Mouse (Mus musculus) C2C12 (cell line): ENCODE measurements around the gene Gmds. TPM values are rescaled to one million over a fixed set of nuclear protein-coding genes. Genes with fewer than 3 reads are reported as not detected.

Source experiments
- H3K27me3 ChIP-seq: one replicate; pipeline ENCODE4 v1.6.1; 2011; ENCODE audit not compliant: control insufficient read depth, insufficient read depth, insufficient read length
- H3K36me3 ChIP-seq: one replicate; pipeline ENCODE4 v1.6.1; 2011; ENCODE audit not compliant: control insufficient read depth, insufficient read depth
- H3K4me3 ChIP-seq: one replicate; pipeline ENCODE4 v1.5.1; 2011; ENCODE audit warnings: mild to moderate bottlenecking, control low read depth; ENCODE audit not compliant: poor library complexity, insufficient read depth, severe bottlenecking
- H3K79me2 ChIP-seq: one replicate; pipeline ENCODE4 v1.6.1; 2011; ENCODE audit not compliant: control insufficient read depth, insufficient read depth
- H3K79me3 ChIP-seq: one replicate; pipeline ENCODE4 v1.6.1; 2011; ENCODE audit warnings: low read depth, control low read depth
- H3ac ChIP-seq: one replicate; pipeline ENCODE3; 2011; ENCODE audit warnings: low read depth; ENCODE audit not compliant: control insufficient read depth, insufficient read length
- CEBPB ChIP-seq: IDR thresholded peaks from one replicate; pipeline ENCODE4 v1.6.1; 2011; ENCODE audit warnings: low read depth, mild to moderate bottlenecking, control low read depth, moderate library complexity
- CTCF ChIP-seq: IDR thresholded peaks from one replicate; pipeline ENCODE4 v1.5.1; 2011; ENCODE audit not compliant: control insufficient read depth, insufficient read depth, insufficient read length
- FOSL1 ChIP-seq: IDR thresholded peaks from one replicate; pipeline ENCODE4 v1.8.0; 2011; ENCODE audit warnings: mild to moderate bottlenecking, low read length; ENCODE audit not compliant: poor library complexity, insufficient read depth, severe bottlenecking
- MAX ChIP-seq: IDR thresholded peaks from one replicate; pipeline ENCODE4 v1.6.1; 2011; ENCODE audit warnings: mild to moderate bottlenecking, control low read depth
- MYOD1 ChIP-seq: IDR thresholded peaks from one replicate; pipeline ENCODE4 v1.6.1; 2011; ENCODE audit warnings: low read depth; ENCODE audit not compliant: control insufficient read depth, insufficient read length
- MYOG ChIP-seq: IDR thresholded peaks from one replicate; pipeline ENCODE4 v1.6.1; 2011; ENCODE audit not compliant: control insufficient read depth, insufficient read length; ENCODE audit errors: extremely low read depth
- USF1 ChIP-seq: IDR thresholded peaks from one replicate; pipeline ENCODE4 v1.6.1; 2011; ENCODE audit warnings: low read depth, mild to moderate bottlenecking, control low read depth, moderate library complexity
- polyA plus RNA-seq: library from polyadenylated mRNA; unstranded; fragments of >200 nt; fragmentation: generic; extraction: Trizol; gene quantifications from one replicate; pipeline ENCODE4 v1.2.1, GENCODE M21; 2012; ENCODE audit warnings: missing spikeins

Gmds gene
- polyA plus RNA-seq, 1 experiment, result 21.1 TPM

- Histone ChIP-seq H3K27me3 (no peaks in the 10 kb centered on the region), H3K79me2 (no peaks in the 10 kb centered on the region), H3K79me3 (no peaks in the 10 kb centered on the region), H3K36me3 (no peaks in the 10 kb centered on the region), H3ac (no peak overlapping the region), H3K4me3 (no peak overlapping the region)
- no peak for TF ChIP-seq CEBPB
- peak; percentile 63 for TF ChIP-seq MYOD1
- no peak for TF ChIP-seq MYOG
- no peak for TF ChIP-seq USF1
- no peak for TF ChIP-seq CTCF
Observed at GRCm38 (mm10) chr13:32371874-32372530, 33.5 kb upstream of the Gmds start.

- H3K4me3 ChIP-seq, result no peak overlapping the region
Observed at GRCm38 (mm10) chr13:32370751-32371150, 32.2 kb upstream of the Gmds start.

GRCm38 (mm10) chr13:32370135-32370534, 31.6 kb upstream of the Gmds start:
- H3K36me3 ChIP-seq, result no peaks in the 10 kb centered on the region
- H3K27me3 ChIP-seq, result no peaks in the 10 kb centered on the region
- no peak for TF ChIP-seq USF1
- peak; percentile 72 for TF ChIP-seq CEBPB

More at GRCm38 (mm10) chr13:32370751-32371150, 32.2 kb upstream of the Gmds start:
- Histone ChIP-seq H3K27me3 (no peaks in the 10 kb centered on the region), H3ac (no peak overlapping the region), H3K79me3 (no peaks in the 10 kb centered on the region), H3K36me3 (no peaks in the 10 kb centered on the region), H3K79me2 (no peaks in the 10 kb centered on the region)
- TF ChIP-seq MYOD1 (no peak), FOSL1 (peak; percentile 82), USF1 (no peak), MAX (peak; percentile 14), CEBPB (no peak), CTCF (no peak)

GRCm38 (mm10) chr13:32337735-32338512, 616 bp downstream of the Gmds start:
- TF ChIP-seq MYOD1, result no peak
- no peak for TF ChIP-seq MYOG
- no peak for TF ChIP-seq CTCF
- no peak for TF ChIP-seq CEBPB
- no peak for TF ChIP-seq MAX
- no peak for TF ChIP-seq USF1
- TF ChIP-seq FOSL1, result no peak
- Histone ChIP-seq H3ac (peak overlapping the region; percentile 82), H3K79me2 (peaks cover 16% of the 10 kb centered on the region), H3K79me3 (peaks cover 5% of the 10 kb centered on the region), H3K27me3 (no peaks in the 10 kb centered on the region), H3K36me3 (no peaks in the 10 kb centered on the region), H3K4me3 (peak overlapping the region; percentile 52)

More at GRCm38 (mm10) chr13:32370135-32370534, 31.6 kb upstream of the Gmds start:
- H3K79me2 ChIP-seq, result no peaks in the 10 kb centered on the region
- no peak overlapping the region for H3ac ChIP-seq
- no peak overlapping the region for H3K4me3 ChIP-seq
- no peaks in the 10 kb centered on the region for H3K79me3 ChIP-seq

- H3K27me3 ChIP-seq, result no peaks in the 10 kb centered on the region
- H3K79me3 ChIP-seq, result no peaks in the 10 kb centered on the region
- TF ChIP-seq MYOD1, result no peak
- TF ChIP-seq USF1, result no peak
- TF ChIP-seq CTCF, result no peak
- TF ChIP-seq MAX, result no peak
- no peak for TF ChIP-seq CEBPB
- no peak for TF ChIP-seq MYOG
- no peak for TF ChIP-seq FOSL1
- no peaks in the 10 kb centered on the region for H3K79me2 ChIP-seq
- no peak overlapping the region for H3K4me3 ChIP-seq
- no peak overlapping the region for H3ac ChIP-seq
- H3K36me3 ChIP-seq, result no peaks in the 10 kb centered on the region
Observed at GRCm38 (mm10) chr13:32318309-32318708, 20.2 kb downstream of the Gmds start.

- TF ChIP-seq CTCF (no peak), FOSL1 (no peak), USF1 (no peak), MYOG (no peak), CEBPB (no peak), MYOD1 (no peak), MAX (no peak)
- no peaks in the 10 kb centered on the region for H3K79me2 ChIP-seq
- H3K27me3 ChIP-seq, result no peaks in the 10 kb centered on the region
- no peaks in the 10 kb centered on the region for H3K36me3 ChIP-seq
- no peak overlapping the region for H3ac ChIP-seq
- H3K4me3 ChIP-seq, result no peak overlapping the region
- no peaks in the 10 kb centered on the region for H3K79me3 ChIP-seq
Observed at GRCm38 (mm10) chr13:32317354-32317753, 21.2 kb downstream of the Gmds start.
